Mouse (Mus musculus): ENCODE results near the gene 2810408A11Rik.

- no peak for TF ChIP-seq CTCF (IDR thresholded peaks at IDR 0.05; ENCODE audit: low read depth)
- no peak for TF ChIP-seq EP300 (IDR thresholded peaks at IDR 0.05; ENCODE audit: low read depth)
These were observed 28.3 kb downstream of the 2810408A11Rik start for GRCm38 (mm10) chr11:69872451-69872850.

Measured in liver, postnatal 0 days (tissue).